Mouse (Mus musculus): ENCODE results near the gene Pcnx. TPM values are rescaled to one million over a fixed set of nuclear protein-coding genes. Genes with fewer than 3 reads are reported as not detected.
A peak's percentile ranks its signal among the peaks of the same experiment; 100 is the strongest.

Gene Pcnx
- polyA plus RNA-seq, 1 experiment, result 39.1 TPM

- Histone ChIP-seq H3K27ac (ENCODE audit: insufficient read depth, low read length) (no peak overlapping the region), H3K4me1 (ENCODE audit: control insufficient read depth, insufficient read depth, low read length) (no peaks in the 10 kb centered on the region), H3K4me3 (ENCODE audit: insufficient read depth, low read length) (no peak overlapping the region)
- no peak for TF ChIP-seq POLR2A (IDR thresholded peaks at IDR 0.05; ENCODE audit: low read depth, low read length)
Observed at GRCm38 (mm10) chr12:81832039-81832738, 27.6 kb upstream of the Pcnx start.

GRCm38 (mm10) chr12:81833094-81833493 lies 26.7 kb upstream of the Pcnx start:
- H3K27ac ChIP-seq (ENCODE audit: insufficient read depth, low read length), result no peak overlapping the region
- no peaks in the 10 kb centered on the region for H3K4me1 ChIP-seq (ENCODE audit: control insufficient read depth, insufficient read depth, low read length)
- no peak for TF ChIP-seq CTCF (IDR thresholded peaks at IDR 0.05; ENCODE audit: borderline replicate concordance, insufficient read depth, low read length)
- H3K4me3 ChIP-seq (ENCODE audit: insufficient read depth, low read length), result no peak overlapping the region

- H3K4me3 ChIP-seq (ENCODE audit: insufficient read depth, low read length), result no peak overlapping the region
Observed at GRCm38 (mm10) chr12:81836162-81836561, 23.7 kb upstream of the Pcnx start.

DNA sequence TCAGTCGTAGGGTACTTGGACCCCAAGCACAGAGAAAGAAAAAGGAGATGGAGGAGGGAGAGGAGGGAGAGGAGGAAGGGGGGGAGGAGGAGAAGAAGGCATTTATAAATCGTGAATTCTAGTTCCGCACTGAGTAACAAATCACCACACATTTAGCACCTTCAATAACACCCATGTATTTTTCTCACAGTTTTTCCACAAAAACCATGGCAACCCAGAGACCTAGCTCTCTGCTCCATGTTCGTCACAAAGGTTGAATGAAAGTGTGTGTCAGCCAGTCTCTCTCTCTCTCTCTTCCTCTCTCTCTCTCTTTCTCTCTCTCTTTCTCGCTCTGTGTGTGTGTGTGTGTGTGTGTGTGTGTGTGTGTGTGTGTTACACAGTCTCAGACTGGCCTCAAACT lies 22.4 kb upstream of the Pcnx start:
- peaks cover 16% of the 10 kb centered on the region for H3K4me1 ChIP-seq (ENCODE audit: control insufficient read depth, insufficient read depth, low read length)
- H3K27ac ChIP-seq (ENCODE audit: insufficient read depth, low read length), result no peak overlapping the region
- TF ChIP-seq POLR2A (IDR thresholded peaks at IDR 0.05; ENCODE audit: low read depth, low read length), result no peak
- no peak for TF ChIP-seq CTCF (IDR thresholded peaks at IDR 0.05; ENCODE audit: borderline replicate concordance, insufficient read depth, low read length)
- no peak overlapping the region for H3K4me3 ChIP-seq (ENCODE audit: insufficient read depth, low read length)

More at GRCm38 (mm10) chr12:81836162-81836561, 23.7 kb upstream of the Pcnx start:
- H3K27ac ChIP-seq (ENCODE audit: insufficient read depth, low read length), result no peak overlapping the region
- TF ChIP-seq CTCF (IDR thresholded peaks at IDR 0.05; ENCODE audit: borderline replicate concordance, insufficient read depth, low read length) (no peak), POLR2A (IDR thresholded peaks at IDR 0.05; ENCODE audit: low read depth, low read length) (no peak)
- H3K4me1 ChIP-seq (ENCODE audit: control insufficient read depth, insufficient read depth, low read length), result 0 out of 2 replicates have a peak, but pooled peaks cover 4% of the 10 kb centered on the region

DNA sequence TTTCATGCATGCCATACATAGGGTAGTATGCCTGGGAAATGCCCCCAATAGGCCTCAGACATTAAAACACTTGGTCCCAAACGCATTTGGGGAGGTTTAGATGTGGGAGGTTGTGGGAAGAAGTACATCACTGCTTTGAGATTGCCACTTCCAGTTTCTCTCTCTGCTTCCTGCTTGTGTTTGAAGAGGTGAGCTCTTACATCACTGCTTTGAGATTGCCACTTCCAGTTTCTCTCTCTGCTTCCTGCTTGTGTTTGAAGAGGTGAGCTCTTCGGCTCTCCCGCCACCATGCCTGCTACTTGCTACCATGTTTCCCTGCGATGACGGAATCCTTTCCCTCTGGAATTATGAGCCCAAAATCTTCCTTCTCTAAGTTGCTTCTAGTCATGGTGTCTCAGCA lies 20.2 kb upstream of the Pcnx start:
- H3K4me1 ChIP-seq (ENCODE audit: control insufficient read depth, insufficient read depth, low read length), result peaks cover 26% of the 10 kb centered on the region
- TF ChIP-seq CTCF (IDR thresholded peaks at IDR 0.05; ENCODE audit: borderline replicate concordance, insufficient read depth, low read length) (no peak), POLR2A (IDR thresholded peaks at IDR 0.05; ENCODE audit: low read depth, low read length) (no peak)
- H3K4me3 ChIP-seq (ENCODE audit: insufficient read depth, low read length), result no peak overlapping the region
- H3K27ac ChIP-seq (ENCODE audit: insufficient read depth, low read length), result no peak overlapping the region

GRCm38 (mm10) chr12:81841046-81841445 lies 18.8 kb upstream of the Pcnx start:
- Histone ChIP-seq H3K4me3 (ENCODE audit: insufficient read depth, low read length) (no peak overlapping the region), H3K4me1 (ENCODE audit: control insufficient read depth, insufficient read depth, low read length) (peaks cover 28% of the 10 kb centered on the region), H3K27ac (ENCODE audit: insufficient read depth, low read length) (peak overlapping the region; percentile 92)
- TF ChIP-seq CTCF (IDR thresholded peaks at IDR 0.05; ENCODE audit: borderline replicate concordance, insufficient read depth, low read length) (no peak), POLR2A (IDR thresholded peaks at IDR 0.05; ENCODE audit: low read depth, low read length) (no peak)

GRCm38 (mm10) chr12:81843501-81843900 lies 16.3 kb upstream of the Pcnx start:
- TF ChIP-seq POLR2A (IDR thresholded peaks at IDR 0.05; ENCODE audit: low read depth, low read length) (no peak), CTCF (IDR thresholded peaks at IDR 0.05; ENCODE audit: borderline replicate concordance, insufficient read depth, low read length) (no peak)
- Histone ChIP-seq H3K27ac (ENCODE audit: insufficient read depth, low read length) (no peak overlapping the region), H3K4me3 (ENCODE audit: insufficient read depth, low read length) (no peak overlapping the region)

GRCm38 (mm10) chr12:81844572-81844971 lies 15.3 kb upstream of the Pcnx start:
- Histone ChIP-seq H3K4me3 (ENCODE audit: insufficient read depth, low read length) (no peak overlapping the region), H3K4me1 (ENCODE audit: control insufficient read depth, insufficient read depth, low read length) (peaks cover 28% of the 10 kb centered on the region), H3K27ac (ENCODE audit: insufficient read depth, low read length) (peak overlapping the region; percentile 13; the same call in 1 of the 2 replicates)
- TF ChIP-seq POLR2A (IDR thresholded peaks at IDR 0.05; ENCODE audit: low read depth, low read length), result no peak
- no peak for TF ChIP-seq CTCF (IDR thresholded peaks at IDR 0.05; ENCODE audit: borderline replicate concordance, insufficient read depth, low read length)

More at GRCm38 (mm10) chr12:81843501-81843900, 16.3 kb upstream of the Pcnx start:
- peaks cover 28% of the 10 kb centered on the region for H3K4me1 ChIP-seq (ENCODE audit: control insufficient read depth, insufficient read depth, low read length)

- TF ChIP-seq CTCF (IDR thresholded peaks at IDR 0.05; ENCODE audit: borderline replicate concordance, insufficient read depth, low read length) (no peak), POLR2A (IDR thresholded peaks at IDR 0.05; ENCODE audit: low read depth, low read length) (no peak)
- no peak overlapping the region for H3K4me3 ChIP-seq (ENCODE audit: insufficient read depth, low read length)
- 0 out of 2 replicates have a peak overlapping the region, but pooled peaks have one; percentile 13 for H3K27ac ChIP-seq (ENCODE audit: insufficient read depth, low read length)
- H3K4me1 ChIP-seq (ENCODE audit: control insufficient read depth, insufficient read depth, low read length), result peaks cover 28% of the 10 kb centered on the region
Observed at GRCm38 (mm10) chr12:81844981-81845380, 14.8 kb upstream of the Pcnx start.

DNA sequence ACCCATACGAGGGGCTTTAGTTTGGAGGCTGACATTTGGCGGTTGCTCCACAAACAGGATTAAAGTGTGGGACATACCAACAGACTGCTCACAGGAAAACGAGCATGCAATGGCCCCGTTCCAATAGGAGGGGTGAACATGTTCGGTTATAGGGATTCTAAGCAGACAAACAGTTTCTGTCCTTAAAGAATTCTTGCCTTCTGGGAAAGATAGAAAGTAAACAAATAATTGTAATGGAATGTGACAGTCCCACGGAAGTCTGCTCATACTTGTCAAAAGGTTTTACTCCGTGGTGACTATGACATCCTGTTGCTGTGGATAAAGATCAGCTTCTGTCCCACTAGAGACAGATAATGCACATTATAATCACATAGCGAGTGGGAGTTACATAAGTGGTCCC lies 10.2 kb upstream of the Pcnx start:
- Histone ChIP-seq H3K4me1 (ENCODE audit: control insufficient read depth, insufficient read depth, low read length) (peaks cover 2% of the 10 kb centered on the region; the same call in 1 of the 2 replicates), H3K4me3 (ENCODE audit: insufficient read depth, low read length) (no peak overlapping the region), H3K27ac (ENCODE audit: insufficient read depth, low read length) (no peak overlapping the region)
- no peak for TF ChIP-seq POLR2A (IDR thresholded peaks at IDR 0.05; ENCODE audit: low read depth, low read length)
- TF ChIP-seq CTCF (IDR thresholded peaks at IDR 0.05; ENCODE audit: borderline replicate concordance, insufficient read depth, low read length), result no peak
